Mouse (Mus musculus) kidney, postnatal 14 days (tissue): ENCODE results near the gene Gpc4.
A peak's percentile ranks its signal among the peaks of the same experiment; 100 is the strongest.

ENCODE experiments used
- DNase-seq: peaks from one replicate; pipeline ENCODE4 v3.0.0; 2022; ENCODE audit warnings: mixed read lengths

The Gpc4 gene

DNA sequence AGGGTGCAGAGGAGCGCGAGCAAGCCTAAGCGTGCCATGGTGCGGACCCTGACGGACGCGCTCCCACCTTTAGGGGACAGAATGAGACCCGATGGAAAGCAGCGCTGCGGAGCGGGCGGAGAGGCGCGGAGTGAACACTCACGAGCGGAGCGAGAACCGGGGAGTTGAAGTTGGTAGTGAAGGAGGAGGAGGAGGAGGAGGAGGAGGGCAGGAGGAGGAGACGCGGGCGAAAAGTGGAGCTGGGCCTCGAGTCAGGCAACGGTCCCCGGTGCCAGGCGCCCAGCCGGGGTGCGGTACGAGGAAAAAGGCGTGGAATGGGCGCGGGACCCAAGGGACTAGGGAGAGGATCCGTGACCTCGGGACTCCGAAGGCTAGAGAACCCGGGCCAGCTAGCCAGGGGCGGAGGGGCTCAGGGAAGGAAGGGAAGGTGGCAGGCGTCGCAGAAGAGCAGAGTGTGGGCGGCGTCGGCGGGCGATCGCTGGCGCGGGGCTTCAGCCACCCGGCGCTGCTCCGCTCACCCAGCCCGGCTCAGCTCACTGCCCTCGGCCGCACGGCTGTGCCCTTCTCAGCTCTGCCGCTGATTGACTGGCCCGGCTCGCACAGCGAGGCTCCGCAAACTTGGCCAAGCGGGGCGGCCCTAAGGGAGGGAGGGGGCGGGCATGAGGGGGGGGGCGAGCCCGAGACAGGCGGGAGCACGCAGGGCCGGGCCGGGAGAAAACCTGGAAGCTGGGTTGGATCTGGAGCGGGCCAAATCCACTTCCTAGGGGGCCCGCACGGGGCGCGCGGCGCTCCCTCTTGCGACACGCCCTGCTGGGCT lies at the start of gene Gpc4:
Gene Gpc4 (minus strand): TSS at position 515 of the 817 bp plus-strand sequence.
- DNase-seq = peak; percentile 87

GRCm38 (mm10) chrX:52212846-52213245 lies 47.8 kb upstream of the Gpc4 start:
- peak; percentile 1 for DNase-seq

GRCm38 (mm10) chrX:52199836-52200235 lies 34.8 kb upstream of the Gpc4 start:
- DNase-seq = no peak

GRCm38 (mm10) chrX:52193311-52193968 lies 28.4 kb upstream of the Gpc4 start:
- DNase-seq = peak; percentile 37

- DNase-seq = no peak
Measured at GRCm38 (mm10) chrX:52189094-52189493, 24.0 kb upstream of the Gpc4 start.

DNA sequence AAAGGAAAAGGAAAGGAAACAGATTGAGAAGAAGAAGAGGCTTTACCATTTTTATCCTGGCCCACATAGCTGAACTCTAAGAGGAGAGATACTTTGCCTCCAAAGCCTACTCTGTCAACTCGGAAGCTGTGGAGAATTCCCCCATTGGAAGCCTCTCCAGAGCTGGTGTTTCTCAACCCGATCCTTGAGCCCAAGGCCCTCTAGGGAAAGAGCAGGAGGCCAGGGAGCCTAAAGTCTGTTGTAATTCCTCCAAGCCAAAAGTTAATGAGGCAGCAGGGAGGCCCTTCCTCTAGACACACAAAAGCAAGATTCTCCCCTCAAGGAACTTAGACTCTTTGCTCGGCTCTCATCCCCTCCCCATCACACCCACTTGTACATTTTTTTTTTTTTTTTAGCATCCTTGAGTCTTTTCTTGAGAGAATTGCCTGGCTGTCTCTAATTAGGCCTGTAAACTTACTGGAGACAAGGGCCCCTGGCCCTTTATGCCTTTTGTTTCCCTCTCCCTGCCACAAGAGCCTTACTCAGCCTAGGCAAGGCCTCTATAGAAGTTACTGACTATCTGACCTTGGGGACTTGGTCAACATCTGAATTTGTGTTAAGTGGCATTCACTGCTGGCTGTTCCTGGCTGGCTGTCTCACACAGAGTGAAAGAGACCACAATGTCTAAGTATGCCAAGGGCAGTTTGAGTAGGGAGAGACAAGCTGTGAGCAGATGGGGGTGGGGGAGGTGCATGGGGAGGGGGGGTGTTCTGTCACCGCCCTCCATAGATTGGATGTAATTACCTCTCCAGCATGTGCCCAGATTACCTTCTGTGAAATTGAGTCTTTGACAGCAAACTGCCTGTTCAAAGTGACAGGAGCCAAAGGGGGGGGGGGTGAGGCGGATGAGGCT lies 18.7 kb upstream of the Gpc4 start:
- no peak for DNase-seq

DNA sequence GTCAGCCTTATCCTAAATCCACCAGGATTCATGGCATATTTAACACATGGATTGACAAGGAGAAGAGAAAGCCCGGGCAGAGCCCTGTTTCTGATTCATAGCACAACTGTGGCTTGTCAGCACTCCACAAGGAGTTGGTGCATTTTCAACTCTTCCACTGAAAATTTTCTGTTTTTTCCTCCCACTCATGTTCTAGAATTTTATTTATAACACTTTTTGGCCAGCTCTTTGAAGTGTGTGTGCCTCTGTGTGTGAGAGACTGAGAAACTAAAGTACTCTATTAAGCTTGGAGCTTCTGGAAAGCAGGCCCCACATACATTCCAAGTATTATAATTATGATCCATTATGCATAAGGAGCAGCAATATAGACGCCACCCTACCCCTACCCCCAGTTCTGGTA lies 16.3 kb upstream of the Gpc4 start:
- no peak for DNase-seq

DNA sequence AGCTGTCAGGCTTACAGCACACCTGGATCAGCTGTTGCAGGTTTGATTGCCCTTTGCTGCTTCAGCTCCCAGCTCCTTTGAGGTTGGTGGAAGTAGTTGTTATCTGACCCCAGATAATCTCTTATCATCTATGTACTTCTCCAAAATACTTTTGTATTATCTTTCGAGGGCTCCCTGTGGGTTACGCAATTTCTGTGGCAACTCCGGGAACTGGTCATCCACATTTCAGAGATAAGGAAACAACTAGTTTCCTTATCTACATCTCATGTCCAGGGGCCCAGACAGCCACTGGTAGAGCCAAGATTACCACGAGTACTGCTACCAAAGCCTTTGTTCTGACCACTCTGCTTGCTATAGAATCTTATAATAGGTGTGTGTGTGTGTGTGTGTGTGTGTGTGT lies 12.0 kb upstream of the Gpc4 start:
- DNase-seq = no peak

DNA sequence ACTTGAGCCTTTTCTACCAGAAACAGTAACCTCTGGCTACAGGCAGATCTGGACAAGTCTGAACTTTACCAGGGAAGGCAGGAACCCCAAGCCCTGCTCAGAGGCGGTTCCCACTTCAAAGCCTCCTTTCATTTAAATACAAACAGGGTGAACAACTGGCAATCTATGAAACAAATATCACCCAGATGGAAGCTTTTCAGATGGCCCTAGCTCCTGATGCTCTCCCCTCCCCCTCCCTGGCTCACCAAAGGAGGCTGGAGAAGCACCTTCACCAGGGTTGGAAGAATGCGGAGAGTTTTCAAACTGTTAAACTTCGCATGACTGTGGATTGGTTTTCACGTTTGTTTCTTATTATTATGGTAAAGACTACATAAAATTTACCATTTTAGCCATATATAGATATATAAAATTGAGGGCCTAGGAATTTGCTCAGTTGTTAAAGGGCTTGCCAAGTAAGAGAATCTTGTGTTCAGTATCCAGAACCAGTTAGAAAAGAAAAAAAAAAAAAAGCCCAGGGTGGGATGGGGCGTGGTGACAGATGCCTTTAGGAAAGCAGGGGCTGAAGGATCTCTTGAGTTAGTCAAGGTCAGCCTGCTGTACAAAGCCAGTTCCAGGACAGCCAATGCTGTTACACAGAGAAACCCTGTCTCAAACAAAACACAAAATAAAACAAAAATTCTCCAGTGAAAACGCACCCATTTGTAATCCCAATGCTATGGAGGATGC lies 2.6 kb upstream of the Gpc4 start:
- no peak for DNase-seq

DNA sequence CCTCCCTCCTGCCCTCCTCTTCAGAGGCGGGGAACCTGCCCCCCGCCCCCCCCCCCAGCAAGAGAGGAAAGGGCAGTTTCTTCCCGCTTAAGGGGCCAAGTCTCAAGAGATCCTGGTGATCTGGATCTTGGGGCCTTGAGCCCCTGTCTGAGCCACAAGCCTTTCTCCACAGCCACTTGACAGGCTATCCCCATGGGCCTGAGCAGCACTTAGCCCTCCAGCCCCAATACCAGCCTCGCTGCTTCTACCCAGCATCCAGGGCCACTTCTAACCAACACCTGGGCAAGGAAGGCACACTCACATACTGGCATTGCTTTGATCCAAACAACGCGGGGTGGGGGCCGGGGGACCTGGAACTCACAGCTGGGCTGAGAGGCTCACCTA lies 495 bp upstream of the Gpc4 start:
- no peak for DNase-seq

DNA sequence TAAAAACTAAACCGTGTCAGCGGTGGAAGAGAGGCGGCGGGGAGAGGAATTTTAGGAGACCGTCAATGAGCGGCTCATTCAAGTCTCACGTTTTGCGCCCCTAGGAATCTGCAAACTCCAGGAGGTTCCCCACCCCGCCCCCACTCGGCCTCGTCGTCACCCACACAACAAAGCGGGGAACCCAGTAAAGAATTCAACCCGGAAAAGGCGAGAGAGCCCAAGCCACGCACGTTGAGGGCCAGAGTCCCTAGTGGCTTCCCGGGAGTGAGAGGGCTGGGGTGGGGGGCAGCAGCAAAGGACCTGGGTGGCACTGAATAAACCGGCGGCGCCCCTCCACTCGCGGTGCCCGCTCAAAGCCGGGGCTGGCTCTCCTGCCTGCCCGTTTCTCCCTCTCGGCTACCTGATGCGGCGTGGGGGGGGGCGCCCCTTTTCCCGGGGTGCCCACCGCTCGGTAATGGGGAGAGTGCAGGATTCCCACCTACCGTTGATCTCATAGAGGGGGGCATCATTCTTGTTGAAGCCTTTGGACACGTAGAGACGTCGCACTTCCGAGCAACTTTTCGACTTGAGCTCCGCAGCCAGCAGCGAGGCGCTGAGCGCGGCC lies 816 bp downstream of the Gpc4 start:
- peak; percentile 36 for DNase-seq

- no peak for DNase-seq
Measured at GRCm38 (mm10) chrX:52163418-52164133, 1.5 kb downstream of the Gpc4 start.

GRCm38 (mm10) chrX:52162756-52163155 lies 2.3 kb downstream of the Gpc4 start:
- DNase-seq = no peak

GRCm38 (mm10) chrX:52162206-52162605 lies 2.8 kb downstream of the Gpc4 start:
- no peak for DNase-seq

- DNase-seq = no peak
Measured at GRCm38 (mm10) chrX:52159621-52160020, 5.4 kb downstream of the Gpc4 start.

DNA sequence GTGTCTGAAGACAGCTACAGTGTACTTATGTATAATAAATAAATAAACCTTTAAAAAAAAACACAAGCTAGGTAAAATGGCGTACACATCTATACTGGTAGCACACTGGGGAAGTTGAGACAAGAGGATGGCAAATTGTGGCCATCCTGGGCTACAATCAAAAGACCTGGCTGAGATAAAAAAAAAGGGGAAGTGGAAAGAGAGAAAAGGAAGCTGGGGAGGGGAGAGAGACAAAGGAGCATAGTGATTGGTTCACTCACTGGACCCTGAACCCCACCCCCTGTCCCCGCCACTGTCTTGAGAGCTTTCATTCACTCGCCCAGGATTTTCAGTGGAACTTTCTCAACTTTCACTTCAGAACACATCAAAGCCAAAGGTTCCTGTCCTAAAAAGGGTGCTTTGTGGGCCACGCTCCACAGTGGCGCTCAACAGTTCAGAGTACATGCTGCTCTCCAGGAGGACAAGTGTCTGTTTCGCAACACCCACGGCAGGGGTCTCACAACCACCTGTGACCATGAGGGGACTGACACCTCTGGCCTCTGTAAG lies 9.6 kb downstream of the Gpc4 start:
- DNase-seq = no peak

DNA sequence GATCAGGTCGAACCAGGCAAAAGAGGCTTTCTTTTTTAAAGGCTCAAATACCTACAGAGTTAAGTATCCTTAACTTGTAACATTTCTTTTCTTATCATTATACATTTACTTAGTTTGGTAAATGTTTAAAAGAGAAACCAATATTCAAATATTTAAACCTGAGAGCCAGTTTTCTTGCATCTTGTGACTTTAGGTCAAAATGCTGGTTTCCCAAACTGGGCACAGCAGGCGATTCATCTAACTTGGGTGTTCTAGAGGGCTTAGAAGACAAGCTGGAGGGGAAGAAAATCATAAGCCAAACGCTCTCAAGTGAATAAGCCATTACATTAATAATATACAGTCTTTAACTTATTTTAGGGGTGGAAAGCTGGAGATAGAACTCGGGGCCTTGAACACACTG lies 10.2 kb downstream of the Gpc4 start:
- DNase-seq = no peak

DNA sequence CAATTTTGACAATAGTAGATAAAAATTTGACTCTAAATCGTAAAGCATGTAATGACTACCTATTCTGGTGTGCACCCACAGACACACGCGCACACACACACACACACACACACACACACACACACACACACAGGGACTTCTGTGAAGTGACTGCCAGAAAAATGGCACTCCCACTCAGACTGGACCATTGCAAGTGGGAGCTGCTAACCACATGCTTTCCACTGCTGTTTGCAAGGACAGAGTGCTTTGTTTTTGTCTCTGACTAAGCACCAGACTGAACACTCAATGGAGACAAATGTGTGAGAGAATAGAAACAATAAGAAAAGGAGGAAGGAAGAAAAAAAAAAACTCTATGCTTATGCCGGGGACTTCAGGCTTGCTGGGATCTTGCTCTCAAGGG lies 11.6 kb downstream of the Gpc4 start:
- DNase-seq = no peak

- peak; percentile 69 for DNase-seq
Measured at GRCm38 (mm10) chrX:52152961-52153360, 12.1 kb downstream of the Gpc4 start.

DNA sequence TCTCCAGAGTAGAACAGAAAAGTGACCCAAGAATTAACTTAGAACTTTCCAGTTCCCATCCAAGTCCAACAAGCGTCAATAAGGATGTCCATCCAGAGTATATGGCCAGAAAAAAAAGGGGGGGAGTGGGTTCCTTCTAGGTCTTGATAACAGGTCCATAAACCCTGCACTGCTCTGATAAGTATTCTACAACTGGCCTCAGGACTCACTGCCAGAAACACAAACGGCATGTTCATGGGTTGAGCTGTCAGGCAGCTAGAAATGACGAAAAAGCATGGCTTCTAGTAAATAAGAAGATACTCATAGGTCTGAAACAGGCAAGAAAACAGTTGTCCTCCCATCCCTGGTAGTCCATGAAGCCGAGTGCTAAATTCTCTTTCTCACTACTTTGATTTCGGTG lies 13.5 kb downstream of the Gpc4 start:
- DNase-seq = no peak

DNA sequence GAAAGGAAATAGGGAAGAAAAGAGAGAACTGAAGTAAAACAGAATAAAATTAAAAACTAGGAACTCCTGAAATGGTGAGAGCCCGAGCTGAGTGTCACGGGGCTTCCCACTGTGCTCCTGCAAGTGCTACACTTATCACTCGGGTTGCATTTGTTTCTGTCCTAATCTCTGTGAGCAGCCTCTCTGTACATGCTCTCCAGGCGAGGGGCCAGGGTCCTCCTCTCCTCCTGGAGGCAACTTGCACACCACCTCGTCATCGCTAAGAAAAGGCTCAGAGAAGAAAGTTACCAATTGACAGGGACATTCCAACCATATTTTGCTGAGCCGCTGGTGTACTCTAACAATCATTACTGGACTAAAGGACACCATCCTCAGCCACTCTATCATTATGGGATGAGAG lies 14.0 kb downstream of the Gpc4 start:
- DNase-seq = peak; percentile 62
